Mouse (Mus musculus) thymus, postnatal 36 days (tissue): ENCODE measurements around the gene Myrf.
"Not testable (repeated sequence)": the region's sequence is repeated elsewhere in the genome, so short reads cannot be mapped to it uniquely, and the experiment has no call there.

Experiments used
- DNase-seq, 2 experiments: peaks; one replicate each; pipeline ENCODE4 v3.0.0; 2022; ENCODE audit warnings: mixed read lengths in 2 of 2

The Myrf gene

GRCm38 (mm10) chr19:10173844-10174539 lies 66.6 kb downstream of the Myrf start:
- DNase-seq, result no peak

GRCm38 (mm10) chr19:10173116-10173718 lies 67.3 kb downstream of the Myrf start:
- no peak for DNase-seq

- DNase-seq, result no peak
These were observed 68.7 kb downstream of the Myrf start for GRCm38 (mm10) chr19:10171846-10172245.

- no peak for DNase-seq
These were observed 69.2 kb downstream of the Myrf start for GRCm38 (mm10) chr19:10171359-10171758.

GRCm38 (mm10) chr19:10170466-10170865 lies 70.1 kb downstream of the Myrf start:
- DNase-seq, result no peak

- DNase-seq, result not testable (repeated sequence)
These were observed 70.7 kb downstream of the Myrf start for GRCm38 (mm10) chr19:10169692-10170330.

- DNase-seq, result no peak
These were observed 71.4 kb downstream of the Myrf start for GRCm38 (mm10) chr19:10169179-10169578.

DNA sequence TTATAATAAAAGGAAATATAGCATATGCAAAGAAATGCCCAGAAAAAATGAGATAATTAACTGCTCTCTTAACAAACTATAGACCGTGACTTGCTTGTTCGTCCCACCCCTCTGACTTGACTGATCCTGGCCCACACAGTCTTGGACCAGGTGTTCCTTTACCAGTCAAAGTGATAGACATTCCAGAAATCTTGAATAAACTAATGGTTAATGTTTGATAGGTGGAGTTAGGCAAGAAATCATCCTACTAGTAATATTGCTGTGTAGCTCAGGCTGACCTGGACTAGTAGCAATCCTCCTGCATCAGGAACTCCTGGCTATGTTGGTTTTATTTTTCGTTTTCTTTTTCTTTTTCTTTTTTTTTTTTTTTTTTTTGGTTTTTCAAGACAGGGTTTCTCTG lies 72.1 kb downstream of the Myrf start:
- no peak for DNase-seq

GRCm38 (mm10) chr19:10167951-10168350 lies 72.6 kb downstream of the Myrf start:
- no peak for DNase-seq

GRCm38 (mm10) chr19:10167112-10167511 lies 73.4 kb downstream of the Myrf start:
- no peak for DNase-seq

DNA sequence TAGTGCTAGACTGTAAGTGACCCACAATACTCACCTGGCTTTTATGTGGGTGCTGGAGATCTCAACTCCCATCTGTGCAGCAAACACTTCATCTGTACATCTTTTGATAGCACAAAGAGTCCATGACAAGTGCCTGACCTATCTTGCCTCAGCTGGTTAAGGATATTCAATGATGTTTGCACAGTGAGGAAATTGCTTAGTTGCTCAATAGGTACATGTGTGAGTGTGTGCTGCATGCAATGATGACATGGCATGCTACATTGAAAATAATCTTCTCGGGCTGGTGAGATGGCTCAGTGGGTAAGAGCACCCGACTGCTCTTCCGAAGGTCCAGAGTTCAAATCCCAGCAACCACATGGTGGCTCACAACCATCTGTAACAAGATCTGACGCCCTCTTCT lies 74.6 kb downstream of the Myrf start:
- not testable (repeated sequence) for DNase-seq

DNA sequence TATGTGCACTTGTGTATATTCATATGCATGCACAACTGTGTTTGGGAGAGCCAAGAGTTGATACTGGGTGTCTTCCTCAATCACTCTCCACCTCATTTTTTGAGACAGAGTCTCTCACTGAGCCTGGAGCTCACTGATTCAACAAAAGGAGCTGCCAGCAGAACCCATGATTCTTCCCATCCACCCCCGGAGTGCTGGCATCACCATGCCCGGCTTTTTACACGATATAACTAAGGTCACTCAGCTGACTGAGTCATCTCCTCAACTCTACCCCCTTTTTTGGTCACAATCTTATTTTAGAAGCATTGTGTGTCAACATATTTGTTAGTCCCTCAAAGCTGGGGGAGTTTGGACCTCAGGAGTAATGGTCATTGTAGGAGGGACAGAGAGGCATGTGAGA lies 76.7 kb downstream of the Myrf start:
- no peak for DNase-seq
